Comparison of ENCODE assay signal across 8 mouse cellular contexts in genomic region chr1:153092237-153092975, GRCm38 (mm10).
DNase-seq lines count a peak whose midpoint lies in the region; ATAC-seq and TF ChIP-seq lines count a peak whose summit lies in the region.

No protein-coding gene starts in this region.

- H3K9ac ChIP-seq in forebrain, embryonic 11.5 days (ENCODE audit: low read length): no peak overlapping the region
- H3K9ac ChIP-seq in heart, embryonic 13.5 days: no peak overlapping the region
- H3K9ac ChIP-seq in liver, embryonic 14.5 days (replicated peaks): no peak overlapping the region
- no peak overlapping the region for H3K9ac ChIP-seq in neural tube, embryonic 14.5 days (replicated peaks; ENCODE audit: low read depth, low read length)

- peaks cover 59% of the 10 kb centered on the region for H3K4me1 ChIP-seq in G1E (ENCODE audit: insufficient read depth, low read depth, low read length)
- peaks cover 4% of the 10 kb centered on the region; the same call in 1 of the 2 replicates for H3K4me1 ChIP-seq in forebrain, embryonic 11.5 days (replicated peaks; ENCODE audit: control insufficient read depth, insufficient read depth, low read length)
- H3K4me1 ChIP-seq in heart, embryonic 13.5 days: peaks cover 38% of the 10 kb centered on the region
- no peaks in the 10 kb centered on the region for H3K4me1 ChIP-seq in liver, embryonic 14.5 days (replicated peaks; ENCODE audit: control insufficient read depth in 2 of 2, insufficient read depth in 2 of 2, low read length in 1 of 2)
- H3K4me1 ChIP-seq in neural tube, embryonic 14.5 days (ENCODE audit: control insufficient read depth, insufficient read depth, low read length): no peaks in the 10 kb centered on the region

- TF ChIP-seq CTCF in G1E (IDR thresholded peaks at IDR 0.05; ENCODE audit: low read depth, low read length): no peak
- peak; percentile 57 for TF ChIP-seq CTCF in liver, embryonic 14.5 days (IDR thresholded peaks at IDR 0.05; ENCODE audit: low read depth)

- H3K27ac ChIP-seq in forebrain, embryonic 11.5 days (ENCODE audit: low read depth, low read length): no peak overlapping the region
- H3K27ac ChIP-seq in heart, embryonic 13.5 days (replicated peaks): peak overlapping the region; percentile 41; the same call in 1 of the 2 replicates
- no peak overlapping the region for H3K27ac ChIP-seq in liver, embryonic 14.5 days
- no peak overlapping the region for H3K27ac ChIP-seq in neural tube, embryonic 14.5 days (ENCODE audit: low read depth, low read length)

- WGBS in forebrain, embryonic 11.5 days: 57% methylated on average over 5 of the region's 5 CpGs
- WGBS in heart, embryonic 13.5 days: 44% methylated on average over 5 of the region's 5 CpGs
- 35% methylated on average over 5 of the region's 5 CpGs for WGBS in liver, embryonic 14.5 days (ENCODE audit: insufficient replicate concordance)
- 59% methylated on average over 5 of the region's 5 CpGs for WGBS in neural tube, embryonic 14.5 days

- ATAC-seq in G1E (ENCODE audit: extremely low read depth, insufficient number of reproducible peaks, low FRiP score, poor library complexity, severe bottlenecking): peak; percentile 64
- peak; percentile 75 for ATAC-seq in forebrain, embryonic 11.5 days (replicated peaks; ENCODE audit: low FRiP score)
- no peak for ATAC-seq in heart, embryonic 13.5 days (ENCODE audit: extremely low read depth, insufficient number of reproducible peaks, low FRiP score, low TSS enrichment)
- no peak for ATAC-seq in liver, embryonic 14.5 days (ENCODE audit: insufficient read depth)
- peak; percentile 75; the same call in 1 of the 2 replicates for ATAC-seq in neural tube, embryonic 14.5 days (ENCODE audit: low read depth)

- H3K27me3 ChIP-seq in G1E (ENCODE audit: insufficient read depth, low read length): peaks cover 23% of the 10 kb centered on the region
- H3K27me3 ChIP-seq in forebrain, embryonic 11.5 days (ENCODE audit: control insufficient read depth, insufficient read depth, low read length): no peaks in the 10 kb centered on the region
- H3K27me3 ChIP-seq in heart, embryonic 13.5 days (replicated peaks): no peaks in the 10 kb centered on the region
- no peaks in the 10 kb centered on the region; the same call in 1 of the 2 replicates for H3K27me3 ChIP-seq in liver, embryonic 14.5 days (ENCODE audit: control insufficient read depth, insufficient read depth, low read length)
- H3K27me3 ChIP-seq in neural tube, embryonic 14.5 days (ENCODE audit: control insufficient read depth, insufficient read depth, low read length): no peaks in the 10 kb centered on the region

- H3K36me3 ChIP-seq in G1E (replicated peaks): no peaks in the 10 kb centered on the region
- no peaks in the 10 kb centered on the region for H3K36me3 ChIP-seq in forebrain, embryonic 11.5 days (ENCODE audit: control insufficient read depth, insufficient read depth, low read length)
- no peaks in the 10 kb centered on the region for H3K36me3 ChIP-seq in heart, embryonic 13.5 days
- no peaks in the 10 kb centered on the region for H3K36me3 ChIP-seq in liver, embryonic 14.5 days (replicated peaks; ENCODE audit: control insufficient read depth, insufficient read depth, low read depth)
- H3K36me3 ChIP-seq in neural tube, embryonic 14.5 days (ENCODE audit: control insufficient read depth, insufficient read depth, low read length): peaks cover 3% of the 10 kb centered on the region; the same call in 1 of the 2 replicates

- peak; percentile 69 for DNase-seq in G1E (ENCODE audit: low spot score)
- peak; percentile 69 for DNase-seq in c-Kit-positive CD71-negative TER-119-negative erythroid progenitor cells, embryonic 14.5 days (ENCODE audit: low read depth)
- DNase-seq in forebrain, embryonic 11.5 days (ENCODE audit: low spot score): peak; percentile 82
- DNase-seq in kidney, postnatal 10 days: peak; percentile 79
- DNase-seq in liver, embryonic 14.5 days (ENCODE audit: low read depth in 3 of 3, low spot score in 3 of 3): peak; percentile 17 to 28 (median 19)
- DNase-seq in thymus, postnatal 10 days (ENCODE audit: low spot score in 2 of 2): peak; percentile 18 to 48

- no peak overlapping the region for H3K4me2 ChIP-seq in forebrain, embryonic 11.5 days (ENCODE audit: low read depth, low read length, severe bottlenecking)
- peak overlapping the region; percentile 40 for H3K4me2 ChIP-seq in heart, embryonic 13.5 days
- no peak overlapping the region for H3K4me2 ChIP-seq in liver, embryonic 14.5 days (ENCODE audit: low read depth)
- H3K4me2 ChIP-seq in neural tube, embryonic 14.5 days (ENCODE audit: low read depth, low read length): no peak overlapping the region

- H3K9me3 ChIP-seq in G1E (replicated peaks): no peaks in the 10 kb centered on the region
- no peaks in the 10 kb centered on the region for H3K9me3 ChIP-seq in forebrain, embryonic 11.5 days (ENCODE audit: control insufficient read depth, low read length)
- H3K9me3 ChIP-seq in heart, embryonic 13.5 days: no peaks in the 10 kb centered on the region
- no peaks in the 10 kb centered on the region for H3K9me3 ChIP-seq in liver, embryonic 14.5 days (ENCODE audit: control insufficient read depth, low read length)
- H3K9me3 ChIP-seq in neural tube, embryonic 14.5 days (ENCODE audit: control insufficient read depth, low read length): no peaks in the 10 kb centered on the region

- H3K4me3 ChIP-seq in G1E (ENCODE audit: low read depth, low read length): peak overlapping the region; percentile 28; the same call in 1 of the 2 replicates
- H3K4me3 ChIP-seq in forebrain, embryonic 11.5 days (ENCODE audit: low read depth, low read length): no peak overlapping the region
- no peak overlapping the region for H3K4me3 ChIP-seq in heart, embryonic 13.5 days
- H3K4me3 ChIP-seq in liver, embryonic 14.5 days (ENCODE audit: insufficient read depth in 1 of 2, low read depth in 2 of 2, low read length in 2 of 2): no peak overlapping the region
- no peak overlapping the region for H3K4me3 ChIP-seq in neural tube, embryonic 14.5 days (ENCODE audit: low read depth, low read length)

- TF ChIP-seq EP300 in liver, embryonic 14.5 days (IDR thresholded peaks at IDR 0.05; ENCODE audit: low read depth): no peak

Comparison
In these comparisons a context has a peak if more than half of its experiments do, and no peak if none do; other contexts are left out.
1. ATAC-seq: peak in G1E (single experiment), forebrain, embryonic 11.5 days (single experiment) and neural tube, embryonic 14.5 days (single experiment); none in heart, embryonic 13.5 days (single experiment) and liver, embryonic 14.5 days (single experiment).
2. DNase-seq: peak in every context shown above with its lines; median percentile 82 in forebrain, embryonic 11.5 days; 79 in kidney, postnatal 10 days; 69 in G1E; 69 in c-Kit-positive CD71-negative TER-119-negative erythroid progenitor cells, embryonic 14.5 days; 33 in thymus, postnatal 10 days; 19 in liver, embryonic 14.5 days.